Mouse (Mus musculus): ENCODE measurements around the gene Dnmt3a. TPM values are rescaled to one million over a fixed set of nuclear protein-coding genes. Genes with fewer than 3 reads are reported as not detected.

Dnmt3a gene
- total RNA-seq, 4 experiments from 2014 or later = 46.0 to 59.4 (median 50.9) TPM

GRCm38 (mm10) chr12:3819899-3820298 lies 14.1 kb downstream of the Dnmt3a start:
- no peak for DNase-seq (ENCODE audit: low spot score)

DNA sequence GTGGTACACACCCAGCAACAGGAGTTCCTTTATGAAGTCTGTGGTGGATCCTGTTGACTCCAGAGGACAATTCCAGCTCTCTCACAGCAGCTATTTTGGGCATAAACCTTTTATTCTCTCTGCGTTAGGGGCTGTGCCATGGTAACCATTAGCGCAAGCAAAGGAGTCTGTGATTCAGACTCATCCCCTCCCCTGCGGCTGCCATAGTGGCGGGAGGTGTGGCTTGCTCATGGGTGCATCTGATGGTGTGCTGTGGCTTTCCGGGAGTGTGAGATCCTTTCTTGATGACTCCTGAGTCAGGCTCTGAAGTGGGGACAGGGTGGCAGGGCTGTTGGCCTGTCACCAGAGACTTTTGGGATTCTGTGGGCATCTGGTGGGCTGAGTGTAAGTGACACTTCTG lies 17.6 kb downstream of the Dnmt3a start:
- no peak for DNase-seq (ENCODE audit: low spot score)

DNA sequence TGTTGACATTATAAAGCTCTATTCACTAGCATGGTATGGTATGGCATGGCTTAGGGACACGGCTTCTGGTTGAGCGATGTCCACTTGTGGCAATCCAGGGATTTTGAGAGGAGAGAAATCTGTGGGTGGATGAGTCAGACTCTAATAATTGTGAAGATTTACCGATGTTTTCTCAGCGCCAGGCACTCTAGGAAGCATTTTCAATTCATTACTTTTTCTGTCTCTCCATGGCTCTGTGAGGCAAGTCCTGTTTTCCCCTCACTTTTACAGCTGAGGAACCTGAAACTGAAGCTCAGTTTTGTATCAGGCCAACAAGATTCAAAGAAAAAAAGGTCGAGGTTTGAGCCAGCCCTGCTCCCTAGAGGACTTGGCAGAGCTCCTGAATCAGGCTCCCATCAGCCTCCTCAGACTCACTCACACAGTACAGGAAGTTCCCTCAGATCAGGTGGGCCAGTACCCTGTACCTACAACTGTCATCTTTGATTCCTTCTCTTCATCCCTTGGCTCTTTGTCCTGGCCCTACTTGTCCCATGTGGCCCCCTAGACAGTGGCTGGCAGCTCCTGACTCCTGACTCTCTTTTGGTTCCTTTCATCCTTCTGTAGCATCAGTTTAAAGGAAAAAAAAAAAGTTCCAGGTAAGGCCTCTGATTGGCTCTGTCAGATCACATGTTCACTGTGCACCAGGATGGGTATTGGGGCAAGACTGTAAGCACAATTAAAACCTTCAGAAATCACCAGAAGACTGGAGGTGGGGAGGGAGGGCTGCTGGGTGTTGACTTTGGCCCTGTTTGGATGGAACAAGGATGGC lies 19.3 kb downstream of the Dnmt3a start:
- DNase-seq (ENCODE audit: low spot score) = no peak

DNA sequence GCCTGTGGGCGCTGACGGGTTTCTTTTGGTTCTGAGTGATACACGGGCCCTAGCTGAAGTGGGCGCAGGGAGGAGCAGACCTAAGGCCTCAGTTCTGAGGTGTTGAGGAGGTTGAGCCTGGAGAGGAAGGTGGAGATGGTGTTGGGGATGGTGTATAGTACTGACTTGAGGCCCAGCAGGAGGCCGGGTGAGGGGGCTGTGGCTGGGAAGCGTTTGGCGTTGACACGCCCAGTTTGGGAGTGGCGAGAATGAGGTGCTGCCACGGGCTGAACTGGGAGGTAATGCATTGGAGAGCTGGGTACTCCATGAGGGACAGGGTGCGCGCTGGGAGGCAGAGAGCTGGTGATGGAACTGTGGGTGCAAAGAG lies 19.9 kb downstream of the Dnmt3a start:
- no peak for DNase-seq (ENCODE audit: low spot score)

GRCm38 (mm10) chr12:3827771-3828170 lies 22.0 kb downstream of the Dnmt3a start:
- no peak for DNase-seq (ENCODE audit: low spot score)

DNA sequence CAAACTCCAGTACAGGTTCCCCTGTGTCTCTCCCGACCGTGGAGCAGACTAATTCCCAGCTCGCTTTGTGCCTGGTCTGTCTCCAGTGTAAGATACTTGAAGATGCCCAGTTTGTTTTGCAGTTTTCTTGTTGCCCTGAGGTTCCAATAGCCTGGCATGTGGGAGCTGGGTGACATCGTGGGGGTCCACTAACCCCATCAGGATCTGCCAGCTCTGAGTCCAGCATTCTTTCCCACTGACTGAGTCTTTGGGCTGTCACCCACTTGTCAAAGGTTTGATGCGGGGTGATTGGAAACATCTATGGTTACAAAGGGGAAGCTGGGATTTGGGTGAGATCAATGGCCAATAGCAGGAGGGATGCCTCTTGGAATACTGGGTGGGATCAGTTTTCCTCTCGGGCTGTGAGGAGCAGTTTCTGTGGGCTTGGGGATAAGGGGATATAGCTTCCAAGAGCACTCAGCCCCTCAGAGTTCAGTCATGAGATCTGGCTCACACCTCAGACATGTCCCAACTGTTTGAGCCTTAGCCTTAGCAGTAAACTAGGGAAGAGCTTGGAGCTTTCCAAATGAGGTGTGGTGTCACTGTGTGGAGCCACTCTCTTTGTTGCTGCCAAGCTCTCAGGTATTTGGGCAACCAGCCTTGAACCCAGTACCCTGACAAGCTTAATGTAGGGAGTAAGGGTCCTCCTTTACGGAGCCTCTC lies 27.4 kb downstream of the Dnmt3a start:
- no peak for DNase-seq (ENCODE audit: low spot score)

DNA sequence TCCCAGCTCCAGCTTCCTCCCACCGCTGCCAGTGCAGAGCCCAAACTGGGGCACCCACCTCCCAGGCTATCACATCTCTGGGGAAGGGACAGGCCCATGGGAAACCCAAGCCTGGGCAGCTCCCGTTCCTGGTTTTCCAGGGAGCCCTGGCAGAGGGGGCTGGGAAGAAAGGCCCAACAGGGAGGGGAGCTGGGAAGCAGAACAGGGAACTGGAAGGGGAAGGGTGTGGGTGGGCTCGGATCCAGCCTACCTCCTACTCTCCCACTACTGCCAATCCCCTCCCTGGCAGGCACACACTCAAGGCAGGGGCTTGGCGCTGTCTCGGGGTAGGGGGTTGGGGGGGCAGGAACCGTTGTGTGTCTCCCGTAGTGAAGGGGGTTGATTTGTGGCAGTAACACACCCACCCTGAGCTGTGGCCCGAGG lies 28.1 kb downstream of the Dnmt3a start:
- peak; percentile 78 for DNase-seq (ENCODE audit: low spot score)

DNA sequence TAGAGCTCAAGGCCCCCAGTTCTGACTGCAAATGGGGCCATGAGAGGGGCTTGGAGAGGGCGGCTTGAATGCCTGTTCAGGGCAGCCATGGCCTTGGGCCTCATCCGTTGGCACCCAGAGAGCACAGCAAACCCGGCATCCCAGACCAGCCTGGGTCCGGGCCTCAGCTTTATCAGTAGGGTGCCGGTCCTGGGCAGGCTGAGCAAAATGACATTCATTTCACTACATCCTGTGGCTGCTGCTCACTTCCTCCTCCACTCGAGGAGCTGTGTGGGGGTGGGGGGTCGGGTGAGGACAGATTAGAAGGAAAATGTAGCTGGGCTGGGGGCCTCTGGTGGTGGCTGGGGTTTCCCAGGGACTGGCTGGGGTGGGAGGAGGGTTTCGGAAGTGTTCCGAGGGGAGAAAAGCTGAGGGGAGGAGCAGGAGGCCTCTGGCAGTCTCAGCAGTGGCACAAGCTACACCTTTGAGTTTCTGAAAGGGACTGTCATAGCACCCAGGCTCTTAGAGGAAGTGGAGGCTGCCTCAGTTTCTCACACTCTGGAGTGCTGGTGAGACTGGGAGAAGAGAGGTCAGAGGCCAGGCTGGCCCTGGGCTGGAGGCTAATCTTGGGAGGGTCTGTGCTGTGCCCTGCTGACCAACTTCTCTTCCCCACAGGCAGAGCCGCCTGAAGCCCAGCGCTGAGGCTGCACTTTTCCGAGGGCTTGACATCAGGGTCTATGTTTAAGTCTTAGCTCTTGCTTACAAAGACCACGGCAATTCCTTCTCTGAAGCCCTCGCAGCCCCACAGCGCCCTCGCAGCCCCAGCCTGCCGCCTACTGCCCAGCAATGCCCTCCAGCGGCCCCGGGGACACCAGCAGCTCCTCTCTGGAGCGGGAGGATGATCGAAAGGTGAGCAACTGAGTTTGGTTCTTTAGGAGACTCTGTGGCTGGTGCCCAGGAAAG lies 28.8 kb downstream of the Dnmt3a start:
- no peak for DNase-seq (ENCODE audit: low spot score)

DNA sequence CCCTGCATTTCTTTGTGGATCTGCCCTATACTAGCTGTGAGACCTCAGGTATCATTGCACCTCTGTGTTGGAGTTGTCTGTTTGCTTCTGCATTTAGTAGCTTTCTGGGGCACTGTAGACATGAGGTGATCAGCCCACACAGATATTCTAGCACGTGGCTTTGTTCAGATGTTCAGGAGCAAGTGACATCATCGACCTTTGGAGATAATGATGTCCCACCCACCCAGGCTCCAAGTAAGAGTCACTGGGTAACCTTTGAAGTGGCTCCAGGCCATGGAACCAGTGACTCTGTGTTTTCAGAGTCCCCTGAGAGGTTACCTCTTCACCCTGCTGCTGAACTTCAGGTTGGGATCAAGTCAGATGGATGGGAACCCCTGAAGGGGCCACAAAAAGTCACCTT lies 29.8 kb downstream of the Dnmt3a start:
- DNase-seq (ENCODE audit: low spot score) = no peak

GRCm38 (mm10) chr12:3837081-3837832 lies 31.4 kb downstream of the Dnmt3a start:
- no peak for DNase-seq (ENCODE audit: low spot score)

- no peak for DNase-seq (ENCODE audit: low spot score)
These were observed 32.2 kb downstream of the Dnmt3a start for GRCm38 (mm10) chr12:3838009-3838408.

- DNase-seq (ENCODE audit: low spot score) = no peak
These were observed 33.9 kb downstream of the Dnmt3a start for GRCm38 (mm10) chr12:3839662-3840061.

DNA sequence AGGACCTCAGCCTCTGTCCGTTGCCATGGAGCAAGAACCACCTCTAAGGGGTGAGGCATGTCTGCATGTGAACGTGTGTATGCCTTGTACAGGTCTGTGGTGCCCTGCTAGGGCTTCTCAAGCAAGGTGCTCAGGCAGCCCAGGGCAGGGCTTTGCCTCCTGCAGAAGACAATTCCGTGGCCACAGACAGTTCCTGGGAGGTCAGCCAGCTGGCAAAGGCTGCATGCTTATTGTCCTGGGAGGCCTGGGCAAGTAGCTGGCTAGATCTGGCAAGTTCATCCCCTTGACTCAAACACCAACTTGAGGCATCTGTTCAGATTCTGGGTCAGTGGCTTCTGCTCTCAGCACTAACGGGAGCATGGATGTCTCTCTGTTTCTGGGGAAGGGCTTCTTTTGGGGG lies 35.3 kb downstream of the Dnmt3a start:
- DNase-seq (ENCODE audit: low spot score) = peak; percentile 67

- DNase-seq (ENCODE audit: low spot score) = no peak
These were observed 37.0 kb downstream of the Dnmt3a start for GRCm38 (mm10) chr12:3842843-3843242.

DNA sequence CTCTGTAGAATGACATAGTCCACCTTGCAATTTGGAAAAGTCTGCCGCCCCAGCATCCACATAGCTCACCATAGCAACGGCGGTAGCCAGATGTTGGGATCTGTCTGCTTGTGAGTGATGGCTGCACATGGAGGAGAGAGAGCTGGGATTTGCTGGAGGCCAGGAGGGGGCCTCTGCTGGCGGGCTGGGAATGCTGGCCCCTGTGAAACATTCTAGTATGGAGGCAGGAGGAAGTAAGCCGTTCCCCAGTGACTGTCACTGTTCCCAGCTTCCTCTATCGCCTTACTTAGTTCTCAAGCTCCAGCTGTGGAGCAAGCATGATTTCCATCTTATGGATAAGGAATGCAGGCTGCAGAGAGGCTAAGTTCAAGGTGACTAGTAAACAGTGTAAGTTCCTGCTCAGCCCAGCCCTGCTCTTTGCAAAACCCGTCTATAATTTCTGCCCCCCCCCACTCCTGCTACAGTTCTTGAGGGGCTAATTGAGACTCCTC lies 37.6 kb downstream of the Dnmt3a start:
- DNase-seq (ENCODE audit: low spot score) = no peak

GRCm38 (mm10) chr12:3843918-3844317 lies 38.1 kb downstream of the Dnmt3a start:
- no peak for DNase-seq (ENCODE audit: low spot score)

- DNase-seq (ENCODE audit: low spot score) = no peak
These were observed 38.5 kb downstream of the Dnmt3a start for GRCm38 (mm10) chr12:3844335-3844734.

DNA sequence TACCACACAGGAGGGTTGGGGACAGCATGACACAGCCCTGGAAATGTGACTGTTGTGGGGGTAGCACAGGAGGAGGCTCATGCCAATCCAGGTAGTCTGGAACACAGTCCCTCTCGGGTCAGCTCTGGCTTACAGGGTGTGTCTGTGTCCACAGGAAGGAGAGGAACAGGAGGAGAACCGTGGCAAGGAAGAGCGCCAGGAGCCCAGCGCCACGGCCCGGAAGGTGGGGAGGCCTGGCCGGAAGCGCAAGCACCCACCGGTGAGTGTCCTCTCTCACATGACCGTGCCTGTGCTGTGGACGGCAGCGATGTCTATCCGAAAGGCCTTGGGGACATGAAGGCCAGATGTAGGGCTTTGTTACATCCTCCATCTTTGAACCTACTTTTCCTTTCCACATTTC lies 43.7 kb downstream of the Dnmt3a start:
- DNase-seq (ENCODE audit: low spot score) = no peak

GRCm38 (mm10) chr12:3850165-3850564 lies 44.4 kb downstream of the Dnmt3a start:
- DNase-seq (ENCODE audit: low spot score) = no peak

GRCm38 (mm10) chr12:3850731-3851130 lies 44.9 kb downstream of the Dnmt3a start:
- DNase-seq (ENCODE audit: low spot score) = no peak

GRCm38 (mm10) chr12:3851179-3851578 lies 45.4 kb downstream of the Dnmt3a start:
- no peak for DNase-seq (ENCODE audit: low spot score)
